Mouse (Mus musculus): ENCODE data around the gene Gm11938. TPM values are rescaled to one million over a fixed set of nuclear protein-coding genes. Genes with fewer than 3 reads are reported as not detected.

Gene Gm11938
- polyA plus RNA-seq, 1 experiment from 2014 or later, result not detected

DNA sequence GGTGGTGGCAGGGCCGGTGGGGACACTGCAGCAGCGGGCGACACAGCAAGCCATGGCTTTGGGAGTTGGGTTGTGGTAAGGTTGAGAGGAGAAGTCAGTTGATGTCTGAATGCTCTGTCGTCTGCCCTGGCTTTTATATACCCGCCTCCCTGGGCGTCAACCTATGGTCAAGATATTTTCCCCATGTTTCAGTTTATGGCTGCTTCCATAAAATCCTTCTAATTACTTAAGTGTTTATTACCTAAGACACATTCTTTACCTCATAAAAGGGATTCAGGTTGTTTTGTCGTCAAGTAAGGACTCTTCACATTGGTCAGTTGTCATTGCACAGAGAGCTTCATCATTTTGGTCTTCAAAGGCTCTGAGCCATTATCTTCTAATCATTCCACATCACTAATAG is 36.6 kb downstream of the Gm11938 start, which contains the start of gene Krtap3-1:
Gene Krtap3-1, minus strand, starts transcription at position 101 of the 400 bp plus-strand sequence.
- Histone ChIP-seq H3K9me3 (no peaks in the 10 kb centered on the region), H3K4me1 (no peaks in the 10 kb centered on the region), H3K4me2 (no peak within 1 kb of the TSS), H3K4me3 (no peak within 1 kb of the TSS), H3K9ac (no peak within 1 kb of the TSS), H3K36me3 (no peaks in the 10 kb centered on the region), H3K27ac (no peak within 1 kb of the TSS), H3K27me3 (no peaks in the 10 kb centered on the region)
- ATAC-seq (ENCODE audit: insufficient number of reproducible peaks, low FRiP score, low TSS enrichment, low read depth), result no peak
- WGBS, result 68% methylated on average over 7 of the region's 7 CpGs

DNA sequence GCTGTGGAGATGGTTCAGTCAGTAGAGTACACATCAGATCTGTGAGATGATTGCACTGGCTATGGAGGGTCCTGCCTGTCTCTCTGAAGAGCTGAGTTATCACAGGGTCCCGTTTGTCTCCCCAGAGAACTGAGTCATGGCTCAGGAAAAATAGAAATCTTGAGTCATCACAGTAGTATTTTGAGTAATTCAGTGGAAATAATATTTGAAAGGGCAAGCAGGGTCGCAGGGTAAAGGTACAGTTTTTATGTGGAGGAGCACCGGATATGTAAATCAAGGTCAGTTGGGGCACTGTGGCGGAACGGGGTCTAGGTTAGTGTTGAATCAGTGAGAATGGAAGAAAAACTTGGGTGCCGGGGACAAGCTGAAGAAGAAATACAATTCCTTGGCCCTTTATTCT is 40.5 kb downstream of the Gm11938 start:
- Histone ChIP-seq H3K4me2 (no peak overlapping the region), H3K27me3 (no peaks in the 10 kb centered on the region), H3K27ac (no peak overlapping the region), H3K9me3 (no peaks in the 10 kb centered on the region), H3K36me3 (no peaks in the 10 kb centered on the region), H3K9ac (no peak overlapping the region), H3K4me1 (no peaks in the 10 kb centered on the region), H3K4me3 (no peak overlapping the region)
- no peak for ATAC-seq (ENCODE audit: insufficient number of reproducible peaks, low FRiP score, low TSS enrichment, low read depth)
- WGBS, result 83% methylated on average over 6 of the region's 6 CpGs

DNA sequence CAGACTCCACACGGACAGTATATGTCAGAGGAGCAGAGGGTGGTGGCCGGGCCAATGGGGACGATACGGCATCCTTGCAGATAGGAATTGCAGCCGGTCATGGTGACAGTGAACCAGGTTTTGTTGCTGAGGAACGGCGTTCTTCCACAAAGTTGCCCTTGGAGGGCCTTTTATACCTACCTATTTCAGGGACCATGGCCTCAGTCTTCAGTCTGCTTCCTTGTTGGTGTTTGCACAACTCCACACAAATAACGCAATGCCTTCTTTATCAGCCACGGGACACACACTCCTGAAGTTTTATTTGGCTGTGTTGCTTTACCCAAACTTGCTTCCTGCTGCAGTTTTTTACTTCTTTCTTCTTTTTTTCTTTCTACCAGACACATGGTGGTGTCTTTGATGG is 43.7 kb downstream of the Gm11938 start, which contains the start of gene Gm11939:
Gene Gm11939, minus strand, starts transcription at position 101 of the 400 bp plus-strand sequence.
- Histone ChIP-seq H3K4me1 (no peaks in the 10 kb centered on the region), H3K4me2 (no peak within 1 kb of the TSS), H3K36me3 (no peaks in the 10 kb centered on the region), H3K27me3 (no peaks in the 10 kb centered on the region), H3K9ac (no peak within 1 kb of the TSS), H3K4me3 (no peak within 1 kb of the TSS), H3K27ac (no peak within 1 kb of the TSS), H3K9me3 (no peaks in the 10 kb centered on the region)
- no peak for ATAC-seq (ENCODE audit: insufficient number of reproducible peaks, low FRiP score, low TSS enrichment, low read depth)
- WGBS, result 86% methylated on average over 9 of the region's 9 CpGs

DNA sequence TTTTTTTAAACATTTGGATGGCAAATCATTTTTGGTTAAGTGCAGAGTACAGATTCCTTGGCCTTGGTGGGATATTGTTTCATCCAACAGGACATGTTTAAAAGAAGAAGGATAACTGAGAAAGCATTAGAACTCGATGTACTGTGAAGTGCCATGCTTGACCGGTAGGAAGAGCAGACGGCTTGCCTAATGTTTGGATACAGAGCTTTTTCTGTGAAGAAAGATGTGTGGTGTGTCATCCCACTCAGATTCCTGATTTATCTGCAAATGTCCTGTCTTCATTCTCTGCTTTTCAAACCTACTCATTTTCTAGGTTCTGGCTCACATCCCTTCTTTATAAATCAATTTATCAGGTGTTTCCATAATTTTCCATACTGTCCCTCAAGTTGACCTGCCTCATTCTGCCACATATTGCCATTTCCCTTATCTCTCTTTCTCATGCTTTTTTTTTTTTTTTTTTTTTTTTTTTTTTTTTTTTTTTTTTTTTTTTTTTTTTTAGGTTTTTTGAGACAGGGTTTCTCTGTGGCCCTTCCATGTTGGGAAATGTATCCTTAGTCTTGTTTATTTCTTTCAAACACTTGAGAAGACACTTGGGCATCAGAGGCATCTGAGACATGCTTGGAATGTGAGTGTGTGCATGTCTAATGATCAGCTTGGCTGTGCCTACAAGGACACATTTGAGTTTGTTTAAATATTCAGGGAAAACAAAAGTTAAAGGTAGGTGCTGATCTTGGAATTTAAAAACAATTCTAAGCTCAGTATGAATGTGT is 44.9 kb downstream of the Gm11938 start:
- no peaks in the 10 kb centered on the region for H3K9me3 ChIP-seq
- no peak overlapping the region for H3K4me2 ChIP-seq
- WGBS, result 81% methylated on average over 3 of the region's 3 CpGs
- H3K36me3 ChIP-seq, result no peaks in the 10 kb centered on the region
- no peaks in the 10 kb centered on the region for H3K27me3 ChIP-seq
- no peak overlapping the region for H3K9ac ChIP-seq
- no peaks in the 10 kb centered on the region for H3K4me1 ChIP-seq
- no peak overlapping the region for H3K4me3 ChIP-seq
- no peak for ATAC-seq (ENCODE audit: insufficient number of reproducible peaks, low FRiP score, low TSS enrichment, low read depth)
- H3K27ac ChIP-seq, result no peak overlapping the region

DNA sequence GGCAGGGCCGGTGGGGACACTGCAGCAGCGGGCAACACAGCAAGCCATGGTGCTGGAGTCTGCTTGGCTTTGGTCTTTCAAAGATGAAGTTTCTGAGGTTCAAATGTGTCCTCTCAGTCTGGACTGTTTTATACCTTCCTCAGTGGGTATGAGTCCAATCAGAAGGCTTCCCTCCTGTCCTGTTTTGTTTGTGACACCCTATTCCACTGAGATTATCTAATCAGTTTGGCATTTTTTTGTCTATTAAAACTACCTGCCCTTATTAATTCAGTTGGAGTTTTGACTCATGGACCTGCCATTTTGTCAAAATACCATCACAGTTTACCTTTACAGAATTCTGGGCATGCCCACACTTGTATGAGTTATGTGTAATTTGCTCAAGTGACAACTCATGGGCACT is 46.4 kb downstream of the Gm11938 start, which contains the start of gene Krtap3-2:
Gene Krtap3-2, minus strand, starts transcription at position 101 of the 400 bp plus-strand sequence.
- no peaks in the 10 kb centered on the region for H3K9me3 ChIP-seq
- H3K9ac ChIP-seq, result no peak within 1 kb of the TSS
- 62% methylated on average over 2 of the region's 2 CpGs for WGBS
- H3K27me3 ChIP-seq, result no peaks in the 10 kb centered on the region
- no peaks in the 10 kb centered on the region for H3K36me3 ChIP-seq
- no peak within 1 kb of the TSS for H3K27ac ChIP-seq
- no peak within 1 kb of the TSS for H3K4me3 ChIP-seq
- no peak for ATAC-seq (ENCODE audit: insufficient number of reproducible peaks, low FRiP score, low TSS enrichment, low read depth)
- H3K4me2 ChIP-seq, result no peak within 1 kb of the TSS
- H3K4me1 ChIP-seq, result no peaks in the 10 kb centered on the region

DNA sequence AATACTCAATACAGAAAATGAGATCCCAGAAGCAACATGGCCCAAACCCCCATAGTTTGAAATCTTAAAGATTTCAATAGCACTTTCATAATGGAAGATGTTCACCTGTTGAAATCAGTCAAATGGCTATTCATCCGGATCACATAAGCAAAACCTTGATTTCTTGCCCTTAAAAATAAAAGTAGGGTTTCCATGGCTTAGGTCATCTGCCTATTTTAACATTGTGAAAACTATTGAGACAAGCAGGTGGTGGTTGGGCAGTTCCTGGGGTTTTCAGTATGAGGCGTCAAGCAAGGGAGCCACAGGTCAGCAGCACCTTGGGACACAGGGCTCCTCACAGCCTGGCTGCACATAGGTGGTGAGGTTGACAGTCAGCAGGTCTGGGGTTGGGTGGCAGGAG is 46.9 kb downstream of the Gm11938 start:
- no peaks in the 10 kb centered on the region for H3K27me3 ChIP-seq
- no peak overlapping the region for H3K4me3 ChIP-seq
- H3K9me3 ChIP-seq, result no peaks in the 10 kb centered on the region
- no peak for ATAC-seq (ENCODE audit: insufficient number of reproducible peaks, low FRiP score, low TSS enrichment, low read depth)
- no peak overlapping the region for H3K9ac ChIP-seq
- 83% methylated on average over 2 of the region's 2 CpGs for WGBS
- H3K4me2 ChIP-seq, result no peak overlapping the region
- no peaks in the 10 kb centered on the region for H3K4me1 ChIP-seq
- H3K36me3 ChIP-seq, result no peaks in the 10 kb centered on the region
- no peak overlapping the region for H3K27ac ChIP-seq

Other genes with a start within 250 kb of the Gm11938 start
- 0.14 and 0.17 TPM in 2 replicates for gene Krt28, start 228.4 kb downstream of the Gm11938 start, polyA plus RNA-seq (2015; fragmentation: Nextera tagmentation; extraction: Ambion mirVana)
- 625 and 642 TPM in 2 replicates for gene Krt10, start 213.9 kb downstream of the Gm11938 start, polyA plus RNA-seq (2015; fragmentation: Nextera tagmentation; extraction: Ambion mirVana)
- 0.15 and 0.61 TPM in 2 replicates for gene Krt12, start 181.0 kb downstream of the Gm11938 start, polyA plus RNA-seq (2015; fragmentation: Nextera tagmentation; extraction: Ambion mirVana)
- gene Krt20, start 165.2 kb downstream of the Gm11938 start, polyA plus RNA-seq (2015; fragmentation: Nextera tagmentation; extraction: Ambion mirVana), result 0.20 and 0.32 TPM in 2 replicates
- 23.0 and 24.2 TPM in 2 replicates for gene Krt23, start 110.2 kb downstream of the Gm11938 start, polyA plus RNA-seq (2015; fragmentation: Nextera tagmentation; extraction: Ambion mirVana)
- gene Krt39, start 82.0 kb downstream of the Gm11938 start, polyA plus RNA-seq (2015; fragmentation: Nextera tagmentation; extraction: Ambion mirVana), result 0.15 TPM in 1 of 2 replicates, not detected in the other
- not detected in 2 replicates for gene Krt40, start 60.1 kb downstream of the Gm11938 start, polyA plus RNA-seq (2015; fragmentation: Nextera tagmentation; extraction: Ambion mirVana)
- 4.0 and 5.6 TPM in 2 replicates for gene Krtap3-3, start 52.4 kb downstream of the Gm11938 start, polyA plus RNA-seq (2015; fragmentation: Nextera tagmentation; extraction: Ambion mirVana)
- gene Krtap3-2, start 46.5 kb downstream of the Gm11938 start, polyA plus RNA-seq (2015; fragmentation: Nextera tagmentation; extraction: Ambion mirVana), result 0.24 TPM in 1 of 2 replicates, not detected in the other
- gene Gm11939, start 43.8 kb downstream of the Gm11938 start, polyA plus RNA-seq (2015; fragmentation: Nextera tagmentation; extraction: Ambion mirVana), result not detected in 2 replicates
- gene Krtap3-1, start 36.7 kb downstream of the Gm11938 start, polyA plus RNA-seq (2015; fragmentation: Nextera tagmentation; extraction: Ambion mirVana), result 6.4 and 15.3 TPM in 2 replicates
- gene Krtap1-5, start 22.3 kb downstream of the Gm11938 start, polyA plus RNA-seq (2015; fragmentation: Nextera tagmentation; extraction: Ambion mirVana), result 0.22 TPM in 1 of 2 replicates, not detected in the other
- gene Krtap1-4, start 19.7 kb downstream of the Gm11938 start, polyA plus RNA-seq (2015; fragmentation: Nextera tagmentation; extraction: Ambion mirVana), result not detected in 2 replicates
- gene Krtap1-3, start 12.0 kb downstream of the Gm11938 start, polyA plus RNA-seq (2015; fragmentation: Nextera tagmentation; extraction: Ambion mirVana), result not detected in 2 replicates
- gene Krtap9-3, start 5.2 kb downstream of the Gm11938 start, polyA plus RNA-seq (2015; fragmentation: Nextera tagmentation; extraction: Ambion mirVana), result not detected in 2 replicates
- not detected in 2 replicates for gene Gm11937, start 6.9 kb upstream of the Gm11938 start, polyA plus RNA-seq (2015; fragmentation: Nextera tagmentation; extraction: Ambion mirVana)
- not detected in 2 replicates for gene Krtap2-4, start 11.5 kb upstream of the Gm11938 start, polyA plus RNA-seq (2015; fragmentation: Nextera tagmentation; extraction: Ambion mirVana)
- gene Gm11562, start 17.1 kb upstream of the Gm11938 start, polyA plus RNA-seq (2015; fragmentation: Nextera tagmentation; extraction: Ambion mirVana), result not detected in 2 replicates
- not detected in 2 replicates for gene Krtap4-1, start 24.9 kb upstream of the Gm11938 start, polyA plus RNA-seq (2015; fragmentation: Nextera tagmentation; extraction: Ambion mirVana)
- gene Krtap4-2, start 31.8 kb upstream of the Gm11938 start, polyA plus RNA-seq (2015; fragmentation: Nextera tagmentation; extraction: Ambion mirVana), result not detected in 2 replicates
- gene Krtap4-7, start 40.8 kb upstream of the Gm11938 start, polyA plus RNA-seq (2015; fragmentation: Nextera tagmentation; extraction: Ambion mirVana), result not detected in 2 replicates
- not detected in 2 replicates for gene Gm11555, start 46.9 kb upstream of the Gm11938 start, polyA plus RNA-seq (2015; fragmentation: Nextera tagmentation; extraction: Ambion mirVana)
- gene Gm11563, start 55.7 kb upstream of the Gm11938 start, polyA plus RNA-seq (2015; fragmentation: Nextera tagmentation; extraction: Ambion mirVana), result not detected in 2 replicates
- gene Krtap4-6, start 62.7 kb upstream of the Gm11938 start, polyA plus RNA-seq (2015; fragmentation: Nextera tagmentation; extraction: Ambion mirVana), result not detected in 2 replicates
- gene Gm14190, start 87.4 kb upstream of the Gm11938 start, polyA plus RNA-seq (2015; fragmentation: Nextera tagmentation; extraction: Ambion mirVana), result not detected in 2 replicates
- not detected in 2 replicates for gene Gm14180, start 131.0 kb upstream of the Gm11938 start, polyA plus RNA-seq (2015; fragmentation: Nextera tagmentation; extraction: Ambion mirVana)
- gene Gm11595, start 169.6 kb upstream of the Gm11938 start, polyA plus RNA-seq (2015; fragmentation: Nextera tagmentation; extraction: Ambion mirVana), result not detected in 2 replicates
- gene Krtap4-8, start 177.4 kb upstream of the Gm11938 start, polyA plus RNA-seq (2015; fragmentation: Nextera tagmentation; extraction: Ambion mirVana), result not detected in 2 replicates
- gene Krtap4-9, start 181.9 kb upstream of the Gm11938 start, polyA plus RNA-seq (2015; fragmentation: Nextera tagmentation; extraction: Ambion mirVana), result not detected in 2 replicates
- gene Gm11596, start 190.2 kb upstream of the Gm11938 start, polyA plus RNA-seq (2015; fragmentation: Nextera tagmentation; extraction: Ambion mirVana), result not detected in 2 replicates
- not detected in 2 replicates for gene Gm11569, start 195.6 kb upstream of the Gm11938 start, polyA plus RNA-seq (2015; fragmentation: Nextera tagmentation; extraction: Ambion mirVana)
- not detected in 2 replicates for gene Gm11554, start 201.1 kb upstream of the Gm11938 start, polyA plus RNA-seq (2015; fragmentation: Nextera tagmentation; extraction: Ambion mirVana)
- not detected in 2 replicates for gene Krtap4-13, start 206.6 kb upstream of the Gm11938 start, polyA plus RNA-seq (2015; fragmentation: Nextera tagmentation; extraction: Ambion mirVana)
- not detected in 2 replicates for gene Gm11564, start 212.4 kb upstream of the Gm11938 start, polyA plus RNA-seq (2015; fragmentation: Nextera tagmentation; extraction: Ambion mirVana)
- not detected in 2 replicates for gene 2300003K06Rik, start 234.8 kb upstream of the Gm11938 start, polyA plus RNA-seq (2015; fragmentation: Nextera tagmentation; extraction: Ambion mirVana)
- gene Krtap4-16, start 248.3 kb upstream of the Gm11938 start, polyA plus RNA-seq (2015; fragmentation: Nextera tagmentation; extraction: Ambion mirVana), result not detected in 2 replicates